12 mouse cellular contexts compared by ENCODE assay signal in the genomic region with DNA sequence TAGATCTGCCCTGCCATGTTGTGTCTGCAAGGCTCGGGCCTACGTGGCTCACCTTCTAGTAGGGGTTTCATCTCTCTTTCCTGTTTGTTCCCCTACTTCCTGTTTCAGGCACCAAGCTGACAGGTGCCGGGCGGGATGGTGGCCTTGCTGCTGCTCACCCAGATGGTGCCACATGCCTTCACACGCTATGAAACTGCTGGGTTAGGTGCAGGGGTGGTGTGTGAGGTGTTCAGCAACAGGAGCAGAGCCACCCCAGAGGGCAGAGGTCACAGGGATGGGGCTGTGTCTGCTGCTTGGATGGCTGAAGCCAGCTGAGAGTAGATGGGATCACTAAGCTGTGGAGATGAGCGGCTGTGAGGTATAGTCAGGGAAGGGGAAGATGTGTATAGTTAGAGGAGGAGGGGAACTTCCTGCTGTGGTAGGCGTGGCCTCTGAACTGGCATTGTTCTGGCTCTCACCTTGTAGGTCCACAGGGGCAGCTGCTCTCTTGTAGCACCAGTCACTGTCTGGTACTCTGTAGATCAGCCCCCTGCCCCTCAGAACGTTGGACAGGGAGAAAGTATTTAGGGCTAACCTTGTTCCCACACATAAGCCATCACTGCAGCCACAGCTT. TPM values are rescaled to one million over a fixed set of nuclear protein-coding genes. Genes with fewer than 3 reads are reported as not detected.
A peak's percentile ranks its signal among the peaks of the same experiment; 100 is the strongest.
DNase-seq lines count a peak whose midpoint lies in the region; ATAC-seq and TF ChIP-seq lines count a peak whose summit lies in the region.
"Had no signal": no experiment of that assay in that cellular context is flagged by ENCODE, and none has a peak within 500 bp of the region (broad histone marks: within the 10 kb centered on the region; RNA-seq: fewer than 3 reads in every experiment).

No protein-coding gene starts in this region.

- no peak overlapping the region for H3K9ac ChIP-seq in forebrain, embryonic 16.5 days (replicated peaks; ENCODE audit: low read depth, low read length)
- H3K9ac ChIP-seq: embryonic facial prominence, embryonic 13.5 days had no signal

- 64% methylated on average over 8 of the region's 8 CpGs for WGBS in forebrain, embryonic 10.5 days
- 63% methylated on average over 8 of the region's 8 CpGs for WGBS in forebrain, embryonic 16.5 days
- WGBS in small intestine, adult 2 months = 62% methylated on average over 8 of the region's 8 CpGs

- peaks cover 37% of the 10 kb centered on the region for H3K36me3 ChIP-seq in forebrain, embryonic 10.5 days (replicated peaks)
- H3K36me3 ChIP-seq in forebrain, embryonic 16.5 days (ENCODE audit: control insufficient read depth, insufficient read depth) = no peaks in the 10 kb centered on the region; the same call in 1 of the 2 replicates
- H3K36me3 ChIP-seq in small intestine, adult 2 months (ENCODE audit: control insufficient read depth, insufficient read depth, low read length) = peaks cover 3% of the 10 kb centered on the region; the same call in 1 of the 2 replicates

- no peak overlapping the region for H3K4me2 ChIP-seq in forebrain, embryonic 16.5 days (ENCODE audit: low read length)
- H3K4me2 ChIP-seq: embryonic facial prominence, embryonic 13.5 days had no signal

- H3K4me3 ChIP-seq in forebrain, embryonic 10.5 days = no peak overlapping the region
- H3K4me3 ChIP-seq in forebrain, embryonic 16.5 days (replicated peaks; ENCODE audit: low read length) = no peak overlapping the region
- no peak overlapping the region for H3K4me3 ChIP-seq in small intestine, adult 2 months (ENCODE audit: low read depth, low read length)
- H3K4me3 ChIP-seq: embryonic facial prominence, embryonic 13.5 days had no signal

- H3K27me3 ChIP-seq in forebrain, embryonic 10.5 days (ENCODE audit: poor library complexity, severe bottlenecking) = no peaks in the 10 kb centered on the region
- H3K27me3 ChIP-seq in forebrain, embryonic 16.5 days (replicated peaks; ENCODE audit: control insufficient read depth, insufficient read depth, low read length) = no peaks in the 10 kb centered on the region
- H3K27me3 ChIP-seq in small intestine, adult 2 months (ENCODE audit: control insufficient read depth, insufficient read depth, low read length) = no peaks in the 10 kb centered on the region
- H3K27me3 ChIP-seq: embryonic facial prominence, embryonic 13.5 days had no signal

- H3K27ac ChIP-seq in forebrain, embryonic 10.5 days = 0 out of 2 replicates have a peak overlapping the region, but pooled peaks have one; percentile 1
- H3K27ac ChIP-seq in forebrain, embryonic 16.5 days (ENCODE audit: low read length) = no peak overlapping the region
- H3K27ac ChIP-seq in small intestine, adult 2 months (ENCODE audit: insufficient read depth, low read depth, low read length) = peak overlapping the region; percentile 72
- H3K27ac ChIP-seq: embryonic facial prominence, embryonic 13.5 days; hindbrain, postnatal 0 days had no signal

- no peak for TF ChIP-seq POLR2A in small intestine, adult 2 months (IDR thresholded peaks at IDR 0.05; ENCODE audit: low read depth, low read length)

- H3K4me1 ChIP-seq in forebrain, embryonic 10.5 days = peaks cover 44% of the 10 kb centered on the region
- H3K4me1 ChIP-seq in forebrain, embryonic 16.5 days (replicated peaks; ENCODE audit: control insufficient read depth, insufficient read depth, low read length) = peaks cover 25% of the 10 kb centered on the region
- H3K4me1 ChIP-seq in small intestine, adult 2 months (ENCODE audit: control insufficient read depth, insufficient read depth, insufficient read length, low read length) = peaks cover 33% of the 10 kb centered on the region

- no peak for ATAC-seq in forebrain, embryonic 16.5 days
- ATAC-seq in activated CD4-positive, CD25-positive, alpha-beta regulatory T cell, adult 4 months = peak; percentile 31
- ATAC-seq: hindbrain, postnatal 0 days had no signal

- H3K9me3 ChIP-seq in forebrain, embryonic 10.5 days = peaks cover 11% of the 10 kb centered on the region; the same call in 1 of the 2 replicates
- H3K9me3 ChIP-seq in forebrain, embryonic 16.5 days (ENCODE audit: control insufficient read depth, low read length) = no peaks in the 10 kb centered on the region
- H3K9me3 ChIP-seq: embryonic facial prominence, embryonic 13.5 days had no signal

- no peak for DNase-seq in forebrain, embryonic 10.5 days (ENCODE audit: extremely low spot score, low spot score)
- peak; percentile 59 for DNase-seq in A20 (ENCODE audit: low read depth, low spot score)
- no peak for DNase-seq in kidney, postnatal 10 days
- DNase-seq in kidney, adult 11 months = no peak
- no peak for DNase-seq in right cerebral cortex, postnatal 10 days (ENCODE audit: low spot score in 2 of 2)
- DNase-seq: lung, postnatal 36 days; right cerebral cortex, postnatal 4 days had no signal

- TF ChIP-seq CTCF in small intestine, adult 2 months (IDR thresholded peaks at IDR 0.05; ENCODE audit: extremely low read depth, insufficient read length, insufficient replicate concordance, low read depth, low read length) = no peak

RNA-seq across cellular contexts. Expression of a gene that starts 42.5 kb away (rescaled TPM):
- polyA plus RNA-seq in forebrain, embryonic 10.5 days (2016; fragmentation: Nextera tagmentation; extraction: Ambion mirVana) = 40.7 and 40.9 TPM in 2 replicates
- 47.8 and 48.9 TPM in 2 replicates for polyA plus RNA-seq in forebrain, embryonic 16.5 days (2015; fragmentation: Nextera tagmentation; extraction: Ambion mirVana)
- 10 to 100 TPM; 18.2 to 20.1 TPM for polyA plus RNA-seq in activated CD4-positive, CD25-positive, alpha-beta regulatory T cell, adult 4 months (2017; shearing (Covaris generic))
- polyA plus RNA-seq in small intestine, adult 2 months (2012; rRNA removed) = 8.1 and 9.4 TPM in 2 replicates
